Mouse (Mus musculus) left cerebral cortex, adult 8-10 months (tissue): ENCODE measurements around the gene Tas1r1. TPM values are rescaled to one million over a fixed set of nuclear protein-coding genes. Genes with fewer than 3 reads are reported as not detected.

Experiments used
- DNase-seq, 2 experiments: peaks; one replicate each; pipeline ENCODE4 v3.0.0; 2022; ENCODE audit warnings: low spot score in 2 of 2
- total RNA-seq, 4 experiments: library from RNA; stranded (reverse); gene quantifications; 2 replicates each; pipeline ENCODE4 v1.2.4; 2022

Tas1r1 gene
- under 1 TPM; 0.61 to 0.94 (median 0.73) TPM for total RNA-seq

- no peak for DNase-seq
Measured at GRCm38 (mm10) chr4:152038225-152038984, at the start of gene Tas1r1. TSS of gene Tas1r1 (minus strand) at chr4:152038568.

DNA sequence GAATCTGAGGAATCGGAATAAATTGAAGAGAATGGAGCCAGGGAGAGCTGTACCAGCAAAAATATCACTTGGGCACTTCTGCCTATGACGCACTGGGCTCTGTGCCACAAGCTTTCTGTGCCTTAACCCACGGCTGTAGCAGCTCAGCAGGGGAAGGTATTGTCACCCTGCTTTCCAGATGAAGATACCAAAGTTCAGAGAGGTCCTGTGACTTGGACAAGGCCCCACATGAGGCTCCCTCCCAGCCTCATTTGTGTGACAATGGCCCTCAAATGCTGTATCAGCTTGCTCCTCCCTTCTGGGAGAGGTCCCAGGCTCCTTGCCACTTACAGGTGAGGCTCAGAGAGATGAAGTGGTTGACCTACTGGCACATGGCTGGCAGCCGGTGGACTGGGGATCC is 49.8 kb upstream of the Tas1r1 start:
- DNase-seq = peak in 1 of 2 experiments; percentile 72

DNA sequence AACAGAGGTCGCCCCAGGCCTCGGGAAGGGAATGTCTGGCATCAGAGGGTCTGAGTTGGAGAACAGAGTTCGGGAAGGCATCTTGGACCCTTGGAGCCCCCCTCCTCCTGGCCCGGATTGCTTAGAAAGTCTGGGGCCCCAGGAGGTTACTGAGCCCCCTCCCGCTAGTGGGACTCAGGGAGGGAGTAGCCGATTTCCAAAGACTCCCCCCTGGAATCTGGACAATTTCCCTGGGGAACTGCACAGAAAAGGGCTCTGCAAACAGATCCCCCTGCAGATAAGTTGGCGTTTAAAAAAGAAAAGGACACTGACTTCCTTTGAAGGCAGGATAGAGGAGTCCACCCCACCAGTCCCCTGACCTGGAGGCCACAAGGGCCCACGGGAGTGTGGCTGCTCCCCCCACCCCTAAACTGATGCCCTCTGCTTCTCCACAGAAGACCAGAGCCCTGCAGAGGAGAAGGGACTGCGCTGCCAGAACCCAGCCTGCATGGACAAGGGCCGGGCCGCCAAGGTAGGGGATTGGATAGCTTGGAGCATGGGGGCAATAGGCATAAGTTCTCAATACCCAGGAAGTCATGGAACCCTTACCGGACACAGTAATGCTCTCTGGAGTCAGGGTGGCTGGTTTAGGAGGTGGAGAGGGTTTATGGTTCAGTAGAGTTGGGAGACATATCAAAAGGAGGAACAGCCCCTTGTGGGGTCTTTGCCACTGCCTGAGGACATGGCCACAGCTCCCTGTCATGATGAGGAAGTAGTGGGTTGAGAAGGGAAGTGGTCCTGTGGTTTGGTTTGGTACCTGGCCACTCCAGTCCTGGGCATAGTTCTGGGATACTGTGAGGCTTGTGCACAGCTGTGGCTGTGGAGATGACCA is 49.1 kb upstream of the Tas1r1 start:
- no peak for DNase-seq

- no peak for DNase-seq
Measured at GRCm38 (mm10) chr4:152086505-152087210, 48.3 kb upstream of the Tas1r1 start.

- no peak for DNase-seq
Measured at GRCm38 (mm10) chr4:152084616-152085015, 46.2 kb upstream of the Tas1r1 start.

- DNase-seq = no peak
Measured at GRCm38 (mm10) chr4:152083611-152084220, 45.3 kb upstream of the Tas1r1 start.

DNA sequence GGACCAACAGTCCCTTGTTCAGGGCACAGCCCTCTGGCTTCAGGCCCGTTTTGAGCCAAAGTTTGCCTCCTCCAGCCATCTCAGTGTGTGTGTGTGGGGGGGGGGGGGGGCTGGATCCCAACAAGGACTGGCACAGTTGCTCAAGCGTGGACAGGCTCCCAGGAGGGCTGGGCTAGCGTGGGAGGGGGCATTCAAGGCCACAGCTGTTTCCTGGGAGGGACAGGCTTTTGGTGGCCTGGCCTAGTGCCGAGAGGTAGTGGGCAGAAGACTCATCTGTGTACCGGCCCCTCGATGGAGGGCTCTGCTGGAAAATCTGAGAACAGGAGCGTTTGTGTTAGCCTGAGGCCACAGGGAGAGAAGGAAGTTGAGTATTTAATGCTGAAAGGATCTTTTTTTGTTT is 41.6 kb upstream of the Tas1r1 start:
- DNase-seq = no peak

GRCm38 (mm10) chr4:152079261-152079660 is 40.9 kb upstream of the Tas1r1 start:
- no peak for DNase-seq

DNA sequence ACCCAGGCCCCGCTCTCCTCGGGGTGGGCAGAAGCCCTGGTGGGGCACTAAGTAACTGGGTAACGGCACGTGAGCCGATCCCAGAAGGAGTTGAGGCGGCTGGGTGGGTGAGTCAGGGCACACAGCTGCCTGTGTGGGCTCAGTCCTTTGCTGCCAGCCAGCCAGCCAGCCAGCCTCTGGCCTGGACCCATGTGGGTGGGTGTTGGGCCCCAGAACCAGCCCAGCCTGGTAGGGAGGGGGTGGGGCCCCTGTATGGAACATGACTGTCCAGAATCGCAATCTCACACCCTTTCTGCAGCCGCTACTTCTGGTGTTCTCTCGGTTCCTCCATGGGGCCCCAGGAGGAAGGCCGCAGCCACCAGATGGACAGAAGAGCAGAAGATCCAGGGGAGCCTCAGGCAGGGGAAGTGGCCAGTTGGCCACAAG is 39.8 kb upstream of the Tas1r1 start:
- peak in 1 of 2 experiments; percentile 66 for DNase-seq

DNA sequence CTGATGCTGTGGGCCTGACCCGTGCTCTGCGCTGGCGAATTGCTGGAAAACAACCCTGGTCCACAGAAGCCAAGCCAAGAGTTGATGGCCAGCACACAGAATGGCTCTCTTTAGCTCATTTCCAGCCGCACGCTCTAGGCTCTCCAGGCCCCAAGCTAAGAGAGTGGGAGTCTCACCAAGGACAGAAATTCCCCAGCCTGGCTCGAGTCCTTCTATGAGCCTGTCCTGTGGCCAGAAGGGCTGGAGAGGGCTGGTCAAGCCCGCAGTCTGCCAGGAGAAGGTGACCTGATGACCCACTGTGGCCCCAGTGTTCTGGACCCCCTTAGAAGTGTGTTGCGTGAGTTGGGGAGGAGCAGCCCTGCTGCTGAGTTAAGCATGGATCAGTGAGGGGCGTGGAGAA is 38.8 kb upstream of the Tas1r1 start:
- no peak for DNase-seq

- no peak for DNase-seq
Measured at GRCm38 (mm10) chr4:152074548-152074947, 36.2 kb upstream of the Tas1r1 start.

DNA sequence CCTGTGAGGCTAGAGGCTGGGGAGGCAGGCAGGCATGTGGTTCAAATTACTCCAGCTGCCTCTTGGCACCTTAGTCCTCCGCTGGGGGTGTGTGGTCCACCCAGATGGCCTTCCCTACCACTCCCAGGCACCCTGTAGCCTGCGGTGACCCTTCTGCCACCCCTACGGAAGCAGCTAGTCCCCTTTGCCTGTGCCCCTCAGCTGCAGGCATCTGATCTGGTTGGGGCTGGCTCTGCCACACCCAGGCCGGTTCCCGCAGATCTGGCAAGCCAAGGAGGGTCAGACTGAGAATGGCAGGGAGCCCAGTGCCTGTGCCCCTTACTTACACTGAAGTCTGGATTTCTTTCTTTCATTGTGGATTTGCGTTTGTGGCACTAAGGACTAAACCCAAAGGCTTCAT is 35.3 kb upstream of the Tas1r1 start:
- DNase-seq = no peak

DNA sequence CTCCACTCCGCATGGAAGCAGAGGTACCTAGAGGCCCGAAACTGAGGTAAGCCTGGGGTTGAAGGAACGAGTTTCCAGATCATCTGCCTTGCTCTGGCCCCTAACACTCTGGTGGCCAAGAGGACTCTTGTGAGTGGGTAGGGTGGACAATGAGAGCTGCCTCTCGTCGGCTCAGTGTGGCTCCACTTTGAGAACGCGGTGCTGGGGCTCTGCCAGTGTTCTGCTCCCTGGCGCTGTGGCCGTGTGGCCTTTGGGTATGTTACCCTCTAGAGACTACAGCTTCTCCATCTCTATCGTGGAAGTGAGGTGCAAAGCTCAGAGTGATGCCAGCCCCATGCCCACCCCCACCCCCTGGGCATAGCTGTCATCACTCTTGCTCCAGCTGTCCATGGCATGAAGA is 34.3 kb upstream of the Tas1r1 start:
- no peak for DNase-seq

- DNase-seq = no peak
Measured at GRCm38 (mm10) chr4:152072121-152072601, 33.8 kb upstream of the Tas1r1 start, which contains the start of gene Plekhg5. TSS of gene Plekhg5 (plus strand) at chr4:152072498.

GRCm38 (mm10) chr4:152070494-152071396 is 32.4 kb upstream of the Tas1r1 start:
- no peak for DNase-seq

DNA sequence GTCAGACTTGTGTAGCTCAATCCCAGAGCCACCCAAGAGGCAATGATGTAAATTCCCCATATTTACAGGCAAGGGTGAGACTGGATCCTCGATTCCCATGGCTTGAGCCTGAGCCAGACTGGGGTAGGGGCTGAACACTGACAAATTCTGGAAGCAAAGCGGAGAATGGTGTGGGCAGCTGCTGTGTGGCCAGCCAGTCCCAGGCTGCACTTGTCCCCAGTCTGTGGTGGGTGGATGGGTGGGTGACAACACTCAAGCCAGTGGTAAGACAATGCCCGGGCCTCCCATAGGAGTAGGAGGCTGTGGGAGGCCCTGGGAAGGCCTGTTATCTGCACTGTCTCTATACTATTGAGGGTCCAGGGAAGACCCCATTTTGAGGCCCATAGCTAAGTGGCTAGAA is 30.9 kb upstream of the Tas1r1 start:
- no peak for DNase-seq

DNA sequence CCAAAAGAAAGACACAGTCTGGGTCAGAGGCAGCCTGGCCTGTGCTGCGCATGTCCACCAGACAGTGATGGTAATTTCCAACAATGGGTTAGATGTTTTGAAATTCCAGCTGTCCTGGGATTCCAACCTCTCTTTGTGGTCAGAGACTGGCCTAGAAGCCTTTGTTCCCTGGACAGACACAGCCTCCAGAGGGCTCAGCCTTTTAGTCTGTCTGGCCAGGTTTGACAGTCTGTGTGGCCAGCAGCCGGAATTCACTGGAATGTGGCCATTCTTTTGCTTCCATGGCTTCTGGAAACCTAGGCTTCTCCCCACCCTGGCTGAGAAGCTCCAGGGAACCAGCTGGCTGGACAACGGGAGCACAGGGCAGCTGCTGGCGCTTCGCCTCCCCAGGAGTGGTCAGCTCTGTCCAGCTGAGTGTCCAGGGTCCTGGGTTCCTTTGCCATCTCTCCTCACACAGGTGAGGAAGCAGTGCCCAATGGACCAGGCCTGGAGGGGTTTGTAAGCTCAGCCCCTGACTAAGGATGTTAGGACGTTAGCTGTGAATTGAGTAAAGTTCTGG is 29.9 kb upstream of the Tas1r1 start:
- DNase-seq = no peak

- DNase-seq = no peak
Measured at GRCm38 (mm10) chr4:152067280-152067679, 28.9 kb upstream of the Tas1r1 start.

- no peak for DNase-seq
Measured at GRCm38 (mm10) chr4:152062390-152063110, 24.2 kb upstream of the Tas1r1 start.
